Mouse (Mus musculus) testis, postnatal 14 days (tissue): ENCODE data around the gene Serpinb6e.

Experiments used
- DNase-seq: peaks from one replicate; pipeline ENCODE4 v3.0.0; 2021; ENCODE audit warnings: low spot score

Gene Serpinb6e

DNA sequence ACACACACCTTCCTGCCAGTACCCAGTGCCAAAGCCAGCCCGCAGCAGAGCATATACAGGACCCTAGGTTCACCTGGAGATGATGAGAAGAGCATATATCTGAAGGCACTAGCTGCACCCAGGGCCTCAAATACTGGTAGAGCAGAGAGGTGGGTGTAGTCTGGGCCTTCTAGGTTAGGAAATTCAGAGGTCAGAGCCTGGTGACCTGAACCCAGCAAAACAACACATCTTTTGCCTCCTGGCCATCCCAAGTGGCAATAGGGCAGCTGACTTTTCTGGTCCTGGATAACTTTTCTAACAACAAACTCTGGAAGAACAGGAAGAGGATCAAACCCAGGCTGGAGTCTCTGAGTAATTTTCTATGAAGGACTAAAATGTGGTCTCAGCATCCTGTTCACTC is at the start of gene Serpinb6e:
Gene Serpinb6e (minus strand): TSS at position 101 of the 400 bp plus-strand sequence.
- DNase-seq, result no peak

DNA sequence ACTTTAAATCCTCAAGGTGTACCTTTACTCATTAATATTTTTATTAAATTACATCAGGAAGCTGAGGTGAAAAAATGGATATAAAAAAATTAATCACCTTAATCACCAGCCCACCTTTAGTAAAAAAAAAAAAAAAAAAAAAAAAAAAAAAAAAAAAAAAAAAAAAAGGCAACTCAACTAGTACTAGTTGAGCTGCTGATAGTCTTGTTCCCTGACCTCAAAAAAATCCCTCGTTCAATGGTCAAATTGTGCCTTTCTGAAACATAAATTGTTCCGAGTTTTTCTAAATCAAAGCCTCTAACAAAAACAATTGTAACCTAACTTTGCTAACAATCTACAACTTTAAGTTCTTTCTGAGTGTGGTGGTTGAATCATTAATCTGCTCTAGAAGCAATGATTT is 12.5 kb downstream of the Serpinb6e start:
- DNase-seq, result no peak

DNA sequence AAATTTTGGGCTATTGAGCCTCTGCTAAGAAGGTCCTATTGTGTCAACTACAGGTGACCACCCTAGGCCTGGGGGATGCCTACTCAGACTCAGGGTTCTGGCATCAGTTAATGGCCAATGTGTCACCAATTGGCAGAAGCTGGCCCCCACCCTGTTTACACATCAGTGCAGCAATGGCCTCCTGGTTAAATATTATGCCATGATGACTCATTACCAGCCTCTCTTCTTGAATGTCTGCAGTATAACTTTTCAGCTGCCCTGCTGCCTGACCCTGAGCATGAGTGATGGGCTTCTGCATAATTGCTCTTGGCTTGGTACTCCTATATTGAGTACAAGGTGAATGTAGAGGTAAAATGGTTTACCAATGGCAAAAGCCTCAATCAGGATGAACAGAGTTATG is 19.8 kb downstream of the Serpinb6e start:
- DNase-seq, result no peak

- no peak for DNase-seq
Measured at GRCm38 (mm10) chr13:33821490-33822143, 21.6 kb downstream of the Serpinb6e start.
